Mouse (Mus musculus) forebrain, embryonic 14.5 days (tissue): ENCODE data around the gene Hoga1. TPM values are rescaled to one million over a fixed set of nuclear protein-coding genes. Genes with fewer than 3 reads are reported as not detected.

Experiments
- ATAC-seq: fragments of 200-750 bp; cut with Nextera tagmentation; 2 replicates; pipeline ENCODE4 v1.8.0; 2017; ENCODE audit warnings: mild to moderate bottlenecking, moderate library complexity
- DNase-seq: peaks from one replicate; pipeline ENCODE4 v3.0.0-alpha.2; 2015; ENCODE audit warnings: low spot score
- H3K27ac ChIP-seq: fragments of 300-500 bp; sonication (generic); 2 replicates; pipeline ENCODE4 v1.5.1; 2014; ENCODE audit warnings: low read depth, mild to moderate bottlenecking, control low read depth, low read length, moderate library complexity
- H3K27me3 ChIP-seq: fragments of 300-500 bp; sonication (generic); replicated peaks from 2 replicates; pipeline ENCODE4 v1.6.1; 2014; ENCODE audit warnings: low read length, control low read depth, mixed read lengths; ENCODE audit not compliant: control insufficient read depth, insufficient read depth
- H3K36me3 ChIP-seq: fragments of 300-500 bp; sonication (generic); 2 replicates; pipeline ENCODE4 v1.6.1; 2014; ENCODE audit warnings: low read length, control low read depth; ENCODE audit not compliant: control insufficient read depth, insufficient read depth
- H3K4me1 ChIP-seq: fragments of 300-500 bp; sonication (generic); 2 replicates; pipeline ENCODE4 v1.6.1; 2014; ENCODE audit warnings: antibody characterized with exemption, low read length, control low read depth; ENCODE audit not compliant: control insufficient read depth, insufficient read depth
- H3K4me2 ChIP-seq: fragments of 300-500 bp; sonication (generic); 2 replicates; pipeline ENCODE4 v1.6.1; 2014; ENCODE audit warnings: mild to moderate bottlenecking, control low read depth, low read length
- H3K4me3 ChIP-seq: fragments of 300-500 bp; sonication (generic); 2 replicates; pipeline ENCODE4 v1.5.1; 2014; ENCODE audit warnings: low read depth, low read length, control low read depth
- H3K9ac ChIP-seq: fragments of 300-500 bp; sonication (generic); 2 replicates; pipeline ENCODE4 v1.6.1; 2014; ENCODE audit warnings: mild to moderate bottlenecking, low read length, control low read depth, moderate library complexity
- H3K9me3 ChIP-seq: fragments of 300-500 bp; sonication (generic); replicated peaks from 2 replicates; pipeline ENCODE4 v1.6.1; 2016; ENCODE audit warnings: low read length, control low read depth, mixed read lengths; ENCODE audit not compliant: control insufficient read depth
- WGBS: fragments of 180-500 bp; shearing (Covaris S2); extraction: QIAGEN DNeasy Blood & Tissue Kit; methylation state at CpG from one replicate; pipeline ENCODE4 v1.1.7; 2014; 5-methylcytosine and 5-hydroxymethylcytosine counted together
- polyA plus RNA-seq: library from polyadenylated mRNA; unstranded; fragments of >200 nt; fragmentation: Nextera tagmentation; extraction: Ambion mirVana; gene quantifications from 2 replicates; pipeline ENCODE4 v1.2.1, GENCODE M21; 2014

Hoga1 gene
- polyA plus RNA-seq, 1 experiment from 2014 or later: 0.76 TPM

- Histone ChIP-seq H3K27me3 (no peaks in the 10 kb centered on the region), H3K9me3 (no peaks in the 10 kb centered on the region), H3K9ac (no peak overlapping the region), H3K36me3 (no peaks in the 10 kb centered on the region), H3K4me2 (no peak overlapping the region), H3K27ac (no peak overlapping the region), H3K4me3 (no peak overlapping the region), H3K4me1 (no peaks in the 10 kb centered on the region)
- 66% methylated on average over 11 of the region's 11 CpGs for WGBS
- DNase-seq (no peak), ATAC-seq (no peak)
These were observed 10.4 kb upstream of the Hoga1 start for GRCm38 (mm10) chr19:42034881-42035455.

GRCm38 (mm10) chr19:42035456-42036248 is 9.8 kb upstream of the Hoga1 start, which contains the start of gene Ankrd2:
Gene Ankrd2 (plus strand): TSS chr19:42036000.
- WGBS: 68% methylated on average over 19 of the region's 19 CpGs
- DNase-seq: peak; percentile 89
- peak; percentile 90 for ATAC-seq
- no peak within 1 kb of the TSS for H3K4me3 ChIP-seq
- H3K36me3 ChIP-seq: no peaks in the 10 kb centered on the region
- no peaks in the 10 kb centered on the region for H3K27me3 ChIP-seq
- no peak within 1 kb of the TSS for H3K9ac ChIP-seq
- no peak within 1 kb of the TSS for H3K27ac ChIP-seq
- H3K9me3 ChIP-seq: no peaks in the 10 kb centered on the region
- H3K4me1 ChIP-seq: no peaks in the 10 kb centered on the region
- no peak within 1 kb of the TSS for H3K4me2 ChIP-seq

GRCm38 (mm10) chr19:42036357-42036756 is 9.1 kb upstream of the Hoga1 start:
- Histone ChIP-seq H3K27ac (no peak overlapping the region), H3K9ac (no peak overlapping the region), H3K36me3 (no peaks in the 10 kb centered on the region), H3K27me3 (no peaks in the 10 kb centered on the region), H3K9me3 (no peaks in the 10 kb centered on the region), H3K4me2 (no peak overlapping the region), H3K4me1 (no peaks in the 10 kb centered on the region), H3K4me3 (no peak overlapping the region)
- ATAC-seq: no peak
- no peak for DNase-seq
- WGBS: 68% methylated on average over 3 of the region's 3 CpGs

- no peak overlapping the region for H3K4me3 ChIP-seq
- H3K4me1 ChIP-seq: no peaks in the 10 kb centered on the region
- DNase-seq (no peak), ATAC-seq (no peak)
- no peaks in the 10 kb centered on the region for H3K36me3 ChIP-seq
- H3K27me3 ChIP-seq: no peaks in the 10 kb centered on the region
- H3K9me3 ChIP-seq: no peaks in the 10 kb centered on the region
- no peak overlapping the region for H3K9ac ChIP-seq
- 75% methylated on average over 11 of the region's 11 CpGs for WGBS
- no peak overlapping the region for H3K27ac ChIP-seq
- H3K4me2 ChIP-seq: no peak overlapping the region
These were observed 8.2 kb upstream of the Hoga1 start for GRCm38 (mm10) chr19:42037167-42037702.

GRCm38 (mm10) chr19:42038310-42038709 is 7.1 kb upstream of the Hoga1 start:
- Histone ChIP-seq H3K4me3 (no peak overlapping the region), H3K4me1 (no peaks in the 10 kb centered on the region), H3K9ac (no peak overlapping the region), H3K27me3 (no peaks in the 10 kb centered on the region), H3K9me3 (no peaks in the 10 kb centered on the region), H3K36me3 (no peaks in the 10 kb centered on the region), H3K4me2 (no peak overlapping the region), H3K27ac (no peak overlapping the region)
- DNase-seq (no peak), ATAC-seq (no peak)
- 88% methylated on average over 12 of the region's 12 CpGs for WGBS

- 93% methylated on average over 6 of the region's 6 CpGs for WGBS
- Histone ChIP-seq H3K4me1 (no peaks in the 10 kb centered on the region), H3K9ac (no peak overlapping the region), H3K27ac (no peak overlapping the region), H3K4me3 (no peak overlapping the region), H3K27me3 (no peaks in the 10 kb centered on the region), H3K4me2 (no peak overlapping the region), H3K9me3 (no peaks in the 10 kb centered on the region), H3K36me3 (no peaks in the 10 kb centered on the region)
- DNase-seq: no peak
- ATAC-seq: no peak
These were observed 1.4 kb upstream of the Hoga1 start for GRCm38 (mm10) chr19:42043988-42044387.

GRCm38 (mm10) chr19:42050251-42050650 is 4.8 kb downstream of the Hoga1 start:
- Histone ChIP-seq H3K9me3 (no peaks in the 10 kb centered on the region), H3K4me1 (no peaks in the 10 kb centered on the region), H3K36me3 (no peaks in the 10 kb centered on the region), H3K4me2 (no peak overlapping the region), H3K9ac (no peak overlapping the region), H3K27ac (no peak overlapping the region), H3K4me3 (no peak overlapping the region), H3K27me3 (no peaks in the 10 kb centered on the region)
- ATAC-seq (no peak), DNase-seq (no peak)
- 87% methylated on average over 1 of the region's 1 CpGs for WGBS

GRCm38 (mm10) chr19:42051351-42051750 is 5.9 kb downstream of the Hoga1 start:
- Histone ChIP-seq H3K4me1 (no peaks in the 10 kb centered on the region), H3K9ac (no peak overlapping the region), H3K36me3 (no peaks in the 10 kb centered on the region), H3K9me3 (no peaks in the 10 kb centered on the region), H3K4me2 (no peak overlapping the region), H3K4me3 (no peak overlapping the region), H3K27me3 (no peaks in the 10 kb centered on the region), H3K27ac (no peak overlapping the region)
- ATAC-seq (no peak), DNase-seq (no peak)
- WGBS: 89% methylated on average over 3 of the region's 3 CpGs

GRCm38 (mm10) chr19:42051948-42052347 is 6.5 kb downstream of the Hoga1 start, which contains the start of gene 4933411K16Rik:
Gene 4933411K16Rik (plus strand): TSS chr19:42052248.
- DNase-seq (no peak), ATAC-seq (no peak)
- no peak within 1 kb of the TSS for H3K4me3 ChIP-seq
- H3K9ac ChIP-seq: no peak within 1 kb of the TSS
- no peak within 1 kb of the TSS for H3K27ac ChIP-seq
- no peaks in the 10 kb centered on the region for H3K36me3 ChIP-seq
- no peaks in the 10 kb centered on the region for H3K9me3 ChIP-seq
- WGBS: 83% methylated on average over 4 of the region's 4 CpGs
- no peaks in the 10 kb centered on the region for H3K4me1 ChIP-seq
- no peak within 1 kb of the TSS for H3K4me2 ChIP-seq
- H3K27me3 ChIP-seq: no peaks in the 10 kb centered on the region
